Mouse (Mus musculus): ENCODE results near the gene Mpp4.

GRCm38 (mm10) chr1:59166232-59166905 is 3.2 kb upstream of the Mpp4 start:
- TF ChIP-seq POLR2A (IDR thresholded peaks at IDR 0.05; ENCODE audit: insufficient read length, low read depth) (no peak), MYOD1 (IDR thresholded peaks at IDR 0.05; ENCODE audit: control insufficient read depth in 1 of 3, insufficient read length in 2 of 3, low read depth in 2 of 3) (no peak), POLR2AphosphoS2 (IDR thresholded peaks at IDR 0.05; ENCODE audit: insufficient read length, low read depth) (no peak)
